Mouse (Mus musculus): ENCODE measurements around the gene Ptpre.

GRCm38 (mm10) chr7:135639361-135639760 is 102.1 kb downstream of the Ptpre start:
- TF ChIP-seq POLR2A (IDR thresholded peaks at IDR 0.05; ENCODE audit: extremely low read depth, insufficient read depth, low read length) = no peak
- TF ChIP-seq CTCF (IDR thresholded peaks at IDR 0.05; ENCODE audit: low read depth, low read length) = no peak

Data from liver, adult 2 months (tissue).